Mouse (Mus musculus) liver, adult (tissue): ENCODE results near the gene Syt16.

ENCODE experiments used
- GATA4 ChIP-seq: IDR thresholded peaks from 2 replicates; pipeline ENCODE4 v1.6.1; 2014; ENCODE audit warnings: mild to moderate bottlenecking, low read length; ENCODE audit not compliant: insufficient replicate concordance

Syt16 gene

GRCm38 (mm10) chr12:74116825-74117224 lies 119.4 kb downstream of the Syt16 start:
- TF ChIP-seq GATA4, result no peak

GRCm38 (mm10) chr12:74125796-74126195 lies 128.3 kb downstream of the Syt16 start:
- no peak for TF ChIP-seq GATA4

DNA sequence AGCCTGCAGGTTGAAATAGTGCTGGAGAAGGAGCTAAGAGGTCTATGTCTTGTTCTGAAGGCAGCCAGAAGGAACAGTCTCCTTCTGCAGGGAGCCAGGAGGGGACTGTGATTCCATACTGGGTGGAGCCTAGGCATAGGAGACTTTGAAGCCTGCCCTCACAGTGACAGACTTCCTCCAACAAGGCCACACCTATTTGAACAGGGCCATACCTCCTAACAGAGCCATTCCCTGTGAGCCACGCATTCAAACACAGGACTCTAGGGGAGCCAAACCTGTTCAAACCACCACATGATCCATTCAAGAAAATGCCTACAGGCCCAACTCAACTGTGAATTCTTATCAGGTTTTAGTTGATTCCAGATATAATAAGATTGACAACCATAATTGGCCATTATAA lies 130.8 kb downstream of the Syt16 start:
- TF ChIP-seq GATA4, result no peak

DNA sequence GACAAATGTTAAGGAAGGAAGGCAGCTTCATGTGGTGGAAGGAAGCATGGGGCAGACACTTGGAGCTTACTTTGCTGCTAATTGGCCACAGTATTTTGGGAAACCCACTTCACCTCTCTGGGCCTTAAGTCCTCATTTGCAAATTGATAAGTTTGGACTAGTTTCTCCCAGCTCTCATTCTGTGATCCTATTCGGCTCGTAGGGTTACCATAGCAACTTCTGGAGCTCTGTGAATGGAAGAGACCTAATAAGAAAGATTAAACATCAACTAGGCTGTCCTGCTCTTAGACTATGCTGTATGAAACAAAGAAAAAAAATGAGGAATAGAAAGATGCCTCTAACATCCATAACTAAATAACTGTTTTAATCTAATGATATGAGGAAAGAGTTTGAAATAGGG lies 134.3 kb downstream of the Syt16 start:
- TF ChIP-seq GATA4, result no peak

- no peak for TF ChIP-seq GATA4
Measured at GRCm38 (mm10) chr12:74142147-74142546, 144.7 kb downstream of the Syt16 start.

GRCm38 (mm10) chr12:74144385-74144784 lies 146.9 kb downstream of the Syt16 start:
- TF ChIP-seq GATA4, result no peak

- no peak for TF ChIP-seq GATA4
Measured at GRCm38 (mm10) chr12:74160791-74161190, 163.3 kb downstream of the Syt16 start.

DNA sequence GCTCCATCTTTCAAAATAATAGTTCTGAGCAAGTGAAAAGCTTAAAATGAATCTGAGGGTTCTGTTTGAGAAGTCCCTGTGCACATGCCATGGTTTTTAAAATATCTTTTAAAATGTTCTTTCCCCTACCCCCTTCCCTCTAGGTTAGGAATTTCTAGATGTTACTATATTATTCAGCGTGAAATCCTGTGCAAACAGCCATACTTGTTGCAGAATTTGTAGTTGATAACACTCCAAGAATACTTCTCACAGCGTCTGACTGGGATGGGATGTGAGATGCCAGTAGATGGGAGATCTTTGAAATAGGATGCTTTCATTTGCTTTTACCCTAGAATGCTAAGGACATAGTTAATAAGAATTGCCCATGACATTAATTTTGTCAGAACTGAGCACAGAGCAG lies 165.6 kb downstream of the Syt16 start:
- no peak for TF ChIP-seq GATA4

- TF ChIP-seq GATA4, result no peak
Measured at GRCm38 (mm10) chr12:74171257-74171656, 173.8 kb downstream of the Syt16 start.

- no peak for TF ChIP-seq GATA4
Measured at GRCm38 (mm10) chr12:74173902-74174301, 176.4 kb downstream of the Syt16 start.

GRCm38 (mm10) chr12:74184596-74184995 lies 187.1 kb downstream of the Syt16 start:
- TF ChIP-seq GATA4, result no peak

GRCm38 (mm10) chr12:74188243-74188785 lies 190.9 kb downstream of the Syt16 start:
- no peak for TF ChIP-seq GATA4

GRCm38 (mm10) chr12:74188815-74189214 lies 191.4 kb downstream of the Syt16 start:
- no peak for TF ChIP-seq GATA4

DNA sequence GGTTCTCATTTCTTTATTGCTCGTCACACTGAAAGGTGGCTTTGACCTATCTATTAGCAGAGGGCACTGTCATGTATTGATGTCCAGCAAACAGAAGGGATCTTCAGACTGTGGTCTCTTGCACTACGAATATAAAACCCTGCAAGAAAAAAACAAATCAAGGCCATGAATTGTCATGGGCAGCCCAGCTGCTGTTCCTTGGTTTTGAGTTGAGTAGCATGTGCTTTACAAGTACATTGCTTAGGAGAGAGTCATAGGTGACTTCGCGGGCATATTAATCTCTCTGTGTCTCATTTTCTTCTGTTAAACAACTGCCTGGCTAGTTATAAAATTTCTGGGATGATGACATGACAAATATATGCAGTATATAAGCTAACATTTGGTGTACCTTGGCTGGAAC lies 192.4 kb downstream of the Syt16 start:
- no peak for TF ChIP-seq GATA4

DNA sequence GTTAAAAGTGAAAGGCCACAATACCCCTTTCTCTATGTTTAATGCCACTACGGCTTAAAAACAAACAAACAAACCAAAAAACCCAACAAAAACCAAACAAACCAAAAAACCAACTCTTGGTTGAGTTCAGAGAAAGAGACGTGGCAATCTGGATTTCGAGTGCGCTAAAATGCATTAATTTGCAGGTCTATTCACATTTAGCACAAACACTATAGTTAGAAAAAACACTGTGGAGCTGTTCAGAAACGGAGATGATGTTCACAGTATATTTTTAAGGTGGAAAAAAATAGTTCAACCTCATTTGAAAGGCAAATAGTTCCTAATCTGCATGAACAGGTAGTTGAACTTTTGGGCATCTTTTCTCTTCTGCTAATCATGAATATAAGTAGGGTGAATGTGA lies 192.8 kb downstream of the Syt16 start:
- TF ChIP-seq GATA4, result no peak

- TF ChIP-seq GATA4, result no peak
Measured at GRCm38 (mm10) chr12:74192552-74192951, 195.1 kb downstream of the Syt16 start.

GRCm38 (mm10) chr12:74201410-74201809 lies 203.9 kb downstream of the Syt16 start:
- TF ChIP-seq GATA4, result no peak

DNA sequence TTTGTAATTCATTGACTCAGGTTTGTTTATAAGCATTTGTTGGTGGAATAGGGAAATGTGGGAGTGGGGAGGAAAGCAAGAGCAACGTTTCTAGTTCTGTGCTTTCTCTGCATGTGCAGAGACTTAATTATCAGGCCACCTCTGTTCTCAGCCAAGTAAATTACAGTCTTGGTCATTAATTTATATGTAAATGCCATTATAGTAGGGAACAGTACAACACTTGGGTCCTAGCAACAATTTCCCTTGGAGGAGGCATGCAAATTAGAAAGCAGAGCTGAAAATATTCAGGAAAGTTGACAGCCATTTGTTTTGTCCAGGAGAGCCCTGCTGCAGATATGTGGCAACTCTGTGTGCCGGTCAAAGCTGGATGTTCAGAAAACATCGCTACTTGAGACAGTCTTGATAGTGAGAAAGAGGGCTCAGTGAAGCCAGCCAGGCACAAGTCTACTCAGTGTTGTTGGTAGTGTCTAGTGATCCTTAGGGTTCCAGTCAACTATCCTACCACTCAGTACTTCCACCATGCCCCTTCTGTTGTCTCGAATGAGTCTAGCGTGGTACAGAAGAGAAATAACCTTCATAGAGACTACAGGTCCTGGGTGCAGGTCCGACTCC lies 205.1 kb downstream of the Syt16 start:
- TF ChIP-seq GATA4, result no peak

- TF ChIP-seq GATA4, result no peak
Measured at GRCm38 (mm10) chr12:74212156-74212555, 214.7 kb downstream of the Syt16 start.
